Mouse (Mus musculus): Measurements from ENCODE around the gene Akap8. TPM values are rescaled to one million over a fixed set of nuclear protein-coding genes. Genes with fewer than 3 reads are reported as not detected.

Gene Akap8
- polyA plus RNA-seq, 1 experiment, result 14.0 TPM

GRCm38 (mm10) chr17:32364331-32364730 lies 43.3 kb upstream of the Akap8 start:
- no peaks in the 10 kb centered on the region for H3K27me3 ChIP-seq (ENCODE audit: control insufficient read depth, insufficient read depth, insufficient read length)
- peaks cover 13% of the 10 kb centered on the region for H3K36me3 ChIP-seq (ENCODE audit: control insufficient read depth, insufficient read depth)
- no peak for TF ChIP-seq TCF3 (IDR thresholded peaks at IDR 0.05; ENCODE audit: insufficient read length, low read depth)
- TF ChIP-seq POLR2AphosphoS2 (IDR thresholded peaks at IDR 0.05; ENCODE audit: insufficient read length, low read depth), result peak; percentile 39
- TF ChIP-seq TCF12 (IDR thresholded peaks at IDR 0.05; ENCODE audit: insufficient read depth, poor library complexity, severe bottlenecking), result no peak
- TF ChIP-seq MYOG (IDR thresholded peaks at IDR 0.05; ENCODE audit: control insufficient read depth in 1 of 3, insufficient read depth in 1 of 3, insufficient read length in 2 of 3, low read depth in 2 of 3), result peak in 2 of 3 experiments; percentile 17 to 46
- TF ChIP-seq SRF (IDR thresholded peaks at IDR 0.05; ENCODE audit: control insufficient read depth, insufficient read length, low read depth), result peak; percentile 88
- peak in 1 of 3 experiments; percentile 30 for TF ChIP-seq MYOD1 (IDR thresholded peaks at IDR 0.05; ENCODE audit: control insufficient read depth in 1 of 3, insufficient read length in 2 of 3, low read depth in 2 of 3)
- H3K4me2 ChIP-seq (ENCODE audit: low read depth), result peak overlapping the region; percentile 82
- peak overlapping the region; percentile 87 for H3ac ChIP-seq (ENCODE audit: control insufficient read depth, insufficient read length)
- H3K4me3 ChIP-seq, result peak overlapping the region; percentile 46
- H3K79me2 ChIP-seq (ENCODE audit: control insufficient read depth, insufficient read depth), result peaks cover 21% of the 10 kb centered on the region

- peaks cover 21% of the 10 kb centered on the region for H3K79me2 ChIP-seq (ENCODE audit: control insufficient read depth, insufficient read depth)
- no peak for TF ChIP-seq MYOD1 (IDR thresholded peaks at IDR 0.05; ENCODE audit: control insufficient read depth in 1 of 3, insufficient read length in 2 of 3, low read depth in 2 of 3)
- peak overlapping the region; percentile 46 for H3K4me3 ChIP-seq
- peak overlapping the region; percentile 94 for H3K4me2 ChIP-seq (ENCODE audit: low read depth)
- no peaks in the 10 kb centered on the region for H3K27me3 ChIP-seq (ENCODE audit: control insufficient read depth, insufficient read depth, insufficient read length)
- H3ac ChIP-seq (ENCODE audit: control insufficient read depth, insufficient read length), result peak overlapping the region; percentile 87
- H3K36me3 ChIP-seq (ENCODE audit: control insufficient read depth, insufficient read depth), result peaks cover 16% of the 10 kb centered on the region
Measured at GRCm38 (mm10) chr17:32363821-32364301, 42.8 kb upstream of the Akap8 start.

GRCm38 (mm10) chr17:32362686-32363085 lies 41.6 kb upstream of the Akap8 start:
- Histone ChIP-seq H3K36me3 (ENCODE audit: control insufficient read depth, insufficient read depth) (peaks cover 27% of the 10 kb centered on the region), H3ac (ENCODE audit: control insufficient read depth, insufficient read length) (no peak overlapping the region), H3K79me2 (ENCODE audit: control insufficient read depth, insufficient read depth) (peaks cover 21% of the 10 kb centered on the region), H3K27me3 (ENCODE audit: control insufficient read depth, insufficient read depth, insufficient read length) (no peaks in the 10 kb centered on the region), H3K4me3 (peak overlapping the region; percentile 46), H3K4me2 (ENCODE audit: low read depth) (peak overlapping the region; percentile 94)
- no peak for TF ChIP-seq SRF (IDR thresholded peaks at IDR 0.05; ENCODE audit: control insufficient read depth, insufficient read length, low read depth)
- TF ChIP-seq POLR2A (IDR thresholded peaks at IDR 0.05; ENCODE audit: insufficient read length, low read depth), result no peak
- TF ChIP-seq POLR2AphosphoS2 (IDR thresholded peaks at IDR 0.05; ENCODE audit: insufficient read length, low read depth), result no peak
- TF ChIP-seq MYOG (IDR thresholded peaks at IDR 0.05; ENCODE audit: control insufficient read depth in 1 of 3, insufficient read depth in 1 of 3, insufficient read length in 2 of 3, low read depth in 2 of 3), result no peak
- TF ChIP-seq MAX (IDR thresholded peaks at IDR 0.05; ENCODE audit: low read depth), result no peak
- TF ChIP-seq CEBPB (IDR thresholded peaks at IDR 0.05; ENCODE audit: insufficient read depth, poor library complexity, severe bottlenecking), result no peak
- TF ChIP-seq TCF12 (IDR thresholded peaks at IDR 0.05; ENCODE audit: insufficient read depth, poor library complexity, severe bottlenecking), result no peak
- no peak for TF ChIP-seq MYOD1 (IDR thresholded peaks at IDR 0.05; ENCODE audit: control insufficient read depth in 1 of 3, insufficient read length in 2 of 3, low read depth in 2 of 3)
- no peak for TF ChIP-seq TCF3 (IDR thresholded peaks at IDR 0.05; ENCODE audit: insufficient read length, low read depth)
- TF ChIP-seq REST (IDR thresholded peaks at IDR 0.05; ENCODE audit: insufficient read depth, insufficient read length), result no peak
- no peak for TF ChIP-seq USF1 (IDR thresholded peaks at IDR 0.05; ENCODE audit: low read depth)
- no peak for TF ChIP-seq E2F4 (IDR thresholded peaks at IDR 0.05; ENCODE audit: insufficient read depth)

DNA sequence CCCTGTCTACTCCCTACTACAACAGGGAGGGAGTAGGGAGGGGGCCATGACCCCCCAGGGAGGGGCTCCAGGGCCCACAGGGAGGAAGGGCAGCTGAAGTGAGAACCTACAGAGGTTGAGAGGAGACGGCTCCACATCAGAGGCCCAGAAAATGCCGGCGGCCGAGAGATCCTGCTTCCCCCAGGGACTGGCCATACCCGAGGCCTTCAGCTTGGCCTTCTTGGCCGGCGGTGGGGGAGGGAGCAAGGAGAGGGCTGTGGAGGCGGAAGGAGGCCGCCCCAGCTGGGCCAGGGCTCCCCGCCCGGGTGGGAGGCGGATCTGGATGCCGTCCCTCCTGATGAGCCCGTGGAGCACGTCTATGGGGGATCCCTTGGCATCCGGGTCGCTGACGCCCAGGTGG lies 38.9 kb upstream of the Akap8 start:
- Histone ChIP-seq H3K27me3 (ENCODE audit: control insufficient read depth, insufficient read depth, insufficient read length) (no peaks in the 10 kb centered on the region), H3K4me3 (no peak overlapping the region), H3ac (ENCODE audit: control insufficient read depth, insufficient read length) (no peak overlapping the region), H3K36me3 (ENCODE audit: control insufficient read depth, insufficient read depth) (peaks cover 38% of the 10 kb centered on the region), H3K79me2 (ENCODE audit: control insufficient read depth, insufficient read depth) (peaks cover 21% of the 10 kb centered on the region), H3K4me2 (ENCODE audit: low read depth) (no peak overlapping the region)
- TF ChIP-seq E2F4 (IDR thresholded peaks at IDR 0.05; ENCODE audit: insufficient read depth), result no peak
- TF ChIP-seq POLR2AphosphoS2 (IDR thresholded peaks at IDR 0.05; ENCODE audit: insufficient read length, low read depth), result no peak
- no peak for TF ChIP-seq TCF12 (IDR thresholded peaks at IDR 0.05; ENCODE audit: insufficient read depth, poor library complexity, severe bottlenecking)
- TF ChIP-seq TCF3 (IDR thresholded peaks at IDR 0.05; ENCODE audit: insufficient read length, low read depth), result no peak
- TF ChIP-seq SRF (IDR thresholded peaks at IDR 0.05; ENCODE audit: control insufficient read depth, insufficient read length, low read depth), result no peak
- TF ChIP-seq USF1 (IDR thresholded peaks at IDR 0.05; ENCODE audit: low read depth), result no peak
- no peak for TF ChIP-seq POLR2A (IDR thresholded peaks at IDR 0.05; ENCODE audit: insufficient read length, low read depth)
- TF ChIP-seq REST (IDR thresholded peaks at IDR 0.05; ENCODE audit: insufficient read depth, insufficient read length), result no peak
- TF ChIP-seq CEBPB (IDR thresholded peaks at IDR 0.05; ENCODE audit: insufficient read depth, poor library complexity, severe bottlenecking), result no peak
- no peak for TF ChIP-seq MYOD1 (IDR thresholded peaks at IDR 0.05; ENCODE audit: control insufficient read depth in 1 of 3, insufficient read length in 2 of 3, low read depth in 2 of 3)
- TF ChIP-seq MAX (IDR thresholded peaks at IDR 0.05; ENCODE audit: low read depth), result no peak
- TF ChIP-seq MYOG (IDR thresholded peaks at IDR 0.05; ENCODE audit: control insufficient read depth in 1 of 3, insufficient read depth in 1 of 3, insufficient read length in 2 of 3, low read depth in 2 of 3), result no peak

GRCm38 (mm10) chr17:32358943-32359340 lies 37.9 kb upstream of the Akap8 start:
- no peak overlapping the region for H3K4me2 ChIP-seq (ENCODE audit: low read depth)
- no peak overlapping the region for H3K4me3 ChIP-seq
- H3K27me3 ChIP-seq (ENCODE audit: control insufficient read depth, insufficient read depth, insufficient read length), result no peaks in the 10 kb centered on the region
- TF ChIP-seq POLR2A (IDR thresholded peaks at IDR 0.05; ENCODE audit: insufficient read length, low read depth) (no peak), USF1 (IDR thresholded peaks at IDR 0.05; ENCODE audit: low read depth) (no peak), SRF (IDR thresholded peaks at IDR 0.05; ENCODE audit: control insufficient read depth, insufficient read length, low read depth) (no peak), MYOD1 (IDR thresholded peaks at IDR 0.05; ENCODE audit: control insufficient read depth in 1 of 3, insufficient read length in 2 of 3, low read depth in 2 of 3) (no peak), E2F4 (IDR thresholded peaks at IDR 0.05; ENCODE audit: insufficient read depth) (no peak), MYOG (IDR thresholded peaks at IDR 0.05; ENCODE audit: control insufficient read depth in 1 of 3, insufficient read depth in 1 of 3, insufficient read length in 2 of 3, low read depth in 2 of 3) (no peak), REST (IDR thresholded peaks at IDR 0.05; ENCODE audit: insufficient read depth, insufficient read length) (no peak)
- no peak overlapping the region for H3ac ChIP-seq (ENCODE audit: control insufficient read depth, insufficient read length)
- peaks cover 21% of the 10 kb centered on the region for H3K79me2 ChIP-seq (ENCODE audit: control insufficient read depth, insufficient read depth)
- H3K36me3 ChIP-seq (ENCODE audit: control insufficient read depth, insufficient read depth), result peaks cover 40% of the 10 kb centered on the region

Data from myocyte (in vitro differentiated cells).